Mouse (Mus musculus) retina, adult 2 months (tissue): ENCODE measurements at regions not wholly inside any gene's neighbourhood (a gene's known extent, or its start where the extent isn't known, plus 50 kb on each side); places are given as distances from the start of the nearest gene placed in this dataset.
A peak's percentile ranks its signal among the peaks of the same experiment; 100 is the strongest.

Source experiments
- DNase-seq: peaks from one replicate; pipeline ENCODE4 v3.0.0-alpha.2; 2012; ENCODE audit warnings: low read depth, low spot score

DNA sequence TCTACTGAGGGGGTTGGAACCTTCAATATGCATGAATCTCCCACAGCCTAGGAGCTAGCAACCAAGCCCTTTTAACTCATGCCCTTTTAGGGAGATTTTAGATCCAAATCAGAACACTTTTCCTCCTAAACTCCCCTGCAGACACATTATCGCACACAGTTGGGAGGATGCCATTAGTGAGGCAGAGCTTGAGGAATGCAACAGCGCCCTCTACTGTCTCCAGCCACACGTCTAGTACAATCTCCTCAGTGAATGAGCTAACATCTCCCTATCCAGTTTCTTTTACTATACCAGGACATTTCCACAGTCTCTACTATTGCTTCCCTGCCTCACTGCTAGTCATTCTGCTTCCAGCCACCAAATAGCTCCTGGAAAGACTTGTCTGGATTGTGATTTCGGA lies 59.3 kb downstream of the 1700080O16Rik start:
- peak; percentile 29 for DNase-seq

DNA sequence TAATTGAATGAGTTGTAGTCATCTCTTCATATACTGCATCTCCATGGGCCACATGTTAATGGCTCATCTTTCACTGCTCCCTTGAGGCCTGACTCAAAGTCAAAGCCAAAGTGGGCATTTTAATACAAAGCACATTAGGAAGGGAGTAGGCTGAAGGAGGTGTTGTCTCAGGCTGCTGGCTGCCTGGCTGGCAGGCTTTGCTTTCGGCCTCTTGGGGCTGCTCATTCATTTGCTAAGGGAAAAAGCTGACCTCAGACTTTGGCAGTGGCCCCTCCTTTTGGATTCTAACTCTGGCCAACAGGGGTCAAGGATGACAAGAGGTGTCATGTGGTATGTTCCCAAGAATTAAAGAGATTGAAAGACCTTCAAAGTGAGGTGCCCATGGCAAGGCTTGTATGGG lies 61.0 kb downstream of the 1700080O16Rik start:
- no peak for DNase-seq

DNA sequence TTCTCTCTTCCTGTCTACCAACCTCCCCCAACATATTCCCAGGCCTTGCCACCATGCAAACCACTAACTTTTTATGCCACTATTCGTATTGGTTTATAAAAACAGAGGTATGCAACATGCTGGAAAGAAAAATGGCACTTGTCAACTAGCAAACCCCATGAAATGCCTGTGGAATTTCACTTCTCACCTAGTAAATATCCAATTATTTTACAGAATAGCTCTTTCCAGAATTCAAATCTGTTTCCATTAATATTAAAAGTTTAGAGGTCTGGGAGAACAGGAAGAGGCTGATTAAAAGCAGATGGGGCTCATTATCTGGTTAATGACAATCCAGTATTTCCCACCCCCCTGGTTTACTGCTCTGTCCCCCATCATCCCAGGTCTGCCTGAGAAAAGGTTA lies 62.0 kb downstream of the 1700080O16Rik start:
- no peak for DNase-seq

DNA sequence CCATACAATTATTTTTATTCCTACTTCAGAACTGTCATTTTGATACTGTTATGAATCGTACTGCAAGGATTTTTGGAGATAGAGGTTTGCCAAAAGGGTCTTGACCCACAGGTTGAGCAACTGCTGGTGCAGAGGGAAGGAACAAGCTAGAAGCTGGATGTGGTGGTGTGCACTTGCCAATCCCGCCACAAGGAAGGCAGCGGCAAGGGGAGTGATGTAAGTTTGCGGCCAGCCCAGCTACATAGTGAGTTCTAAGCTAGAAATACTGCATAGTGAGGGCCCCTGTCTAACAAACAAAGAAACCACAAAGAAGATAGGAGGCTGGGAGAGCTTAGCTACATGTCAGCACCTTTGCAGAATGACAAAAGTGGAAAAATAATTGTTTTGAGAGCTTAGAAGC lies 74.1 kb downstream of the 1700080O16Rik start:
- no peak for DNase-seq

GRCm38 (mm10) chrX:51897059-51897458 lies 75.5 kb downstream of the 1700080O16Rik start:
- no peak for DNase-seq

DNA sequence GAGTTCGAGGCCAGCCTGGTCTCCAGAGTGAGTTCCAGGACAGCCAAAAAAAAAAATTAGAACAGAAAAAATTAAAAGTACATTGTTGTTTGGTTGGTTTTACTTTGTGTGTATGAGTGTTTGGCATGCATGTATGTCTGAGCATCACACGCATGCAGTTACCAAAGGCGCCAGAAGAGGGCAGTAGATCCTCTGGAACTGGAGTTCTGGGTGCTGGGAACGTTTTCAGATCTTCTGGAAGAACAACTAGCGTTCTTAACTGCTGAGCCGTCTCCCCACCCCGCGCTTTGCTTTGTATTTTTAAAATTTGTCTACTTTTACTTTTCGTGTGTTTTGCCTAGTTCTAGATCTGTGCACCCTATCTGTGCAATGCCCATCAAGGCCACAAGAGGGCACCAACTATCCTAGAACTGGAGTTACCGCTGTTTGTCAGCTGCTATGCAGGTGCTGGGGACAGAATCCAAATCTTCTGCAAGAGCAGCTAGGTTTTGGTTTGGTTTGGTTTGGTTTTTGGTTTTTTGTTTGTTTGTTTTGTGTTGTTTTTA lies 76.9 kb downstream of the 1700080O16Rik start:
- no peak for DNase-seq

DNA sequence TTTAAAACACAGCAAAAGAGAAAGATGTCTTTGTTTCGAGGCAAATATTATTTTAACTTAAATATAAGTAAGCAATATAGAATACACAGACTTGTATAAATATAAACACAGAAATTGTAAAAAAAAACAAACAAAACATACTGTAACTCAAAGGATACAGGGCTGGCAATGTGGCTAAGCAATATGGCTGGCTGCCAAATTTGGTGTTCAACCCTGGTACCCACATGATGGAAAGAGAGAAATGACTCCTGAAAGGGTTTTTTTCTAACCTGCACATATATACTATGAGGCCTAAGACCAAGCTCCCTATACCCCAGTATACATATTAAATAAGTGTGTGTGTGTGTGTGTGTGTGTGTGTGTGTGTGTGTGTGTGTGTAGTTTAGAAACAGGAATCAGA lies 79.9 kb downstream of the 1700080O16Rik start:
- no peak for DNase-seq

GRCm38 (mm10) chrX:51886129-51886528 lies 85.1 kb upstream of the Usp26 start:
- no peak for DNase-seq
